Mouse (Mus musculus): Measurements from ENCODE around the gene Zfp956. TPM values are rescaled to one million over a fixed set of nuclear protein-coding genes. Genes with fewer than 3 reads are reported as not detected.

Zfp956 gene
- polyA plus RNA-seq (2014; fragmentation: Illumina TruSeq; extraction: RNeasy Lipid Tissue Mini Kit (QIAGEN cat#74804); ENCODE audit: low read depth, low replicate concordance) = 1.0 TPM

GRCm38 (mm10) chr6:47953191-47953726, at the start of gene Zfp956:
Gene Zfp956 (plus strand): TSS chr6:47953390.

GRCm38 (mm10) chr6:47920447-47921340, 32.5 kb upstream of the Zfp956 start, which contains the start of gene Zfp212:
Gene Zfp212 (plus strand): TSS chr6:47920476.

Other genes with a start within 250 kb of the Zfp956 start
- 134 TPM for gene Pdia4, start 140.0 kb upstream of the Zfp956 start, polyA plus RNA-seq (2014; fragmentation: Illumina TruSeq; extraction: RNeasy Lipid Tissue Mini Kit (QIAGEN cat#74804); ENCODE audit: low read depth, low replicate concordance)
- 0.13 TPM for gene Zfp786, start 122.5 kb upstream of the Zfp956 start, polyA plus RNA-seq (2014; fragmentation: Illumina TruSeq; extraction: RNeasy Lipid Tissue Mini Kit (QIAGEN cat#74804); ENCODE audit: low read depth, low replicate concordance)
- gene Zfp398, start 117.7 kb upstream of the Zfp956 start, polyA plus RNA-seq (2014; fragmentation: Illumina TruSeq; extraction: RNeasy Lipid Tissue Mini Kit (QIAGEN cat#74804); ENCODE audit: low read depth, low replicate concordance) = 4.2 TPM
- 0.34 TPM for gene Zfp282, start 76.2 kb upstream of the Zfp956 start, polyA plus RNA-seq (2014; fragmentation: Illumina TruSeq; extraction: RNeasy Lipid Tissue Mini Kit (QIAGEN cat#74804); ENCODE audit: low read depth, low replicate concordance)
- gene Zfp212, start 32.9 kb upstream of the Zfp956 start, polyA plus RNA-seq (2014; fragmentation: Illumina TruSeq; extraction: RNeasy Lipid Tissue Mini Kit (QIAGEN cat#74804); ENCODE audit: low read depth, low replicate concordance) = 1.9 TPM
- gene Zfp777, start 95.5 kb downstream of the Zfp956 start, polyA plus RNA-seq (2014; fragmentation: Illumina TruSeq; extraction: RNeasy Lipid Tissue Mini Kit (QIAGEN cat#74804); ENCODE audit: low read depth, low replicate concordance) = 3.1 TPM
- 5.3 TPM for gene Zfp746, start 133.2 kb downstream of the Zfp956 start, polyA plus RNA-seq (2014; fragmentation: Illumina TruSeq; extraction: RNeasy Lipid Tissue Mini Kit (QIAGEN cat#74804); ENCODE audit: low read depth, low replicate concordance)

Measured in liver, adult 10 weeks (tissue).